Mouse (Mus musculus) forebrain, embryonic 14.5 days (tissue): ENCODE data around the gene Tln1. TPM values are rescaled to one million over a fixed set of nuclear protein-coding genes. Genes with fewer than 3 reads are reported as not detected.

Experiments
- ATAC-seq: fragments of 200-750 bp; cut with Nextera tagmentation; 2 replicates; pipeline ENCODE4 v1.8.0; 2017; ENCODE audit warnings: mild to moderate bottlenecking, moderate library complexity
- DNase-seq: peaks from one replicate; pipeline ENCODE4 v3.0.0-alpha.2; 2015; ENCODE audit warnings: low spot score
- H3K27ac ChIP-seq: fragments of 300-500 bp; sonication (generic); 2 replicates; pipeline ENCODE4 v1.5.1; 2014; ENCODE audit warnings: low read depth, mild to moderate bottlenecking, control low read depth, low read length, moderate library complexity
- H3K27me3 ChIP-seq: fragments of 300-500 bp; sonication (generic); replicated peaks from 2 replicates; pipeline ENCODE4 v1.6.1; 2014; ENCODE audit warnings: low read length, control low read depth, mixed read lengths; ENCODE audit not compliant: control insufficient read depth, insufficient read depth
- H3K36me3 ChIP-seq: fragments of 300-500 bp; sonication (generic); 2 replicates; pipeline ENCODE4 v1.6.1; 2014; ENCODE audit warnings: low read length, control low read depth; ENCODE audit not compliant: control insufficient read depth, insufficient read depth
- H3K4me1 ChIP-seq: fragments of 300-500 bp; sonication (generic); 2 replicates; pipeline ENCODE4 v1.6.1; 2014; ENCODE audit warnings: antibody characterized with exemption, low read length, control low read depth; ENCODE audit not compliant: control insufficient read depth, insufficient read depth
- H3K4me2 ChIP-seq: fragments of 300-500 bp; sonication (generic); 2 replicates; pipeline ENCODE4 v1.6.1; 2014; ENCODE audit warnings: mild to moderate bottlenecking, control low read depth, low read length
- H3K4me3 ChIP-seq: fragments of 300-500 bp; sonication (generic); 2 replicates; pipeline ENCODE4 v1.5.1; 2014; ENCODE audit warnings: low read depth, low read length, control low read depth
- H3K9ac ChIP-seq: fragments of 300-500 bp; sonication (generic); 2 replicates; pipeline ENCODE4 v1.6.1; 2014; ENCODE audit warnings: mild to moderate bottlenecking, low read length, control low read depth, moderate library complexity
- H3K9me3 ChIP-seq: fragments of 300-500 bp; sonication (generic); replicated peaks from 2 replicates; pipeline ENCODE4 v1.6.1; 2016; ENCODE audit warnings: low read length, control low read depth, mixed read lengths; ENCODE audit not compliant: control insufficient read depth
- WGBS: fragments of 180-500 bp; shearing (Covaris S2); extraction: QIAGEN DNeasy Blood & Tissue Kit; methylation state at CpG from one replicate; pipeline ENCODE4 v1.1.7; 2014; 5-methylcytosine and 5-hydroxymethylcytosine counted together
- polyA plus RNA-seq: library from polyadenylated mRNA; unstranded; fragments of >200 nt; fragmentation: Nextera tagmentation; extraction: Ambion mirVana; gene quantifications from 2 replicates; pipeline ENCODE4 v1.2.1, GENCODE M21; 2014

The Tln1 gene
- polyA plus RNA-seq, 1 experiment from 2014 or later, result 50.4 TPM

DNA sequence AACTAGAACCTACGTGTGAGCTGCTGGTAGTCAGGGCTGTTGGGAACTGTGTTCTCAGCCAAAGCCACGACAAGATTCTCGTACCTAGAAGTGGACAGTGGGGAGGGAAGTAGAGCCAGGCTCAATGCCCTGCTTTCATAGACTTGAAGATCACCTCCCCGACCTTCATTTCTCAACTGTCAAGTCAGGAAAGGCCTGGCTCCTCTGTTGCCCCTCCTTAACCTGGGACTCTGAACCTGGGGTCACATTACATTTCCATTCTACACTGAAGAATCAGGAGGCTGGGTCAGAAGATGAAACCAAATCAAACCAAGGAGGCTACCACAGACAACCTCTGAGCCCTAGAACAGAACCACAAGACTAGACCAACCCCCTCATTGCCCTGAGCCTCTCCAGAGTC, 64.5 kb downstream of the Tln1 start:
- Histone ChIP-seq H3K27me3 (no peaks in the 10 kb centered on the region), H3K36me3 (peaks cover 13% of the 10 kb centered on the region), H3K27ac (no peak overlapping the region), H3K9ac (no peak overlapping the region; the same call in 1 of the 2 replicates), H3K4me3 (peak overlapping the region; percentile 45; the same call in 1 of the 2 replicates), H3K4me2 (peak overlapping the region; percentile 66), H3K4me1 (peaks cover 21% of the 10 kb centered on the region), H3K9me3 (no peaks in the 10 kb centered on the region)
- no peak for ATAC-seq
- DNase-seq, result no peak
- whole genome bisulfite sequencing, result 80% methylated on average over 4 of the region's 4 CpGs

DNA sequence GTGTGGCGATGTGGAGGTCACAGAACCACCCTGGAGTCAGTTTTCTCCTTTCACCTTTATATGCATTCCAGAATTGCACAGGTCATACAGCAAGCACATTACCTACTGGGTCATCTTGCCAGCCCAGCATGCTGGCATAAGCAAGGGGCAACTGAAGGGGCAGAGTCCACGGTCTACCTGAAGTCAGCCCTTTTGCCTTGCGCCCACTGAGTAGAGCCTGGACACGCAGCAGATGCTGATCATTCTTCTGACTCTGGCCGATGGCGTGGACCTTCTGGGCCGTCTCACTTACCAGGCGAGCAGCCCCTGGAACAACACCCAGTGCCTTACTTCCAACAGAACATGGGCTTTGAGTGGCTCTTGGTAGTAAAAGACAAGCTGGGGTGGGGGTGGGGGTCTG, 65.1 kb downstream of the Tln1 start:
- DNase-seq (no peak), ATAC-seq (no peak)
- Histone ChIP-seq H3K4me2 (peak overlapping the region; percentile 66; the same call in 1 of the 2 replicates), H3K9ac (no peak overlapping the region), H3K36me3 (peaks cover 13% of the 10 kb centered on the region), H3K4me3 (no peak overlapping the region), H3K27ac (no peak overlapping the region), H3K9me3 (no peaks in the 10 kb centered on the region), H3K4me1 (peaks cover 21% of the 10 kb centered on the region), H3K27me3 (no peaks in the 10 kb centered on the region)
- 90% methylated on average over 8 of the region's 8 CpGs for WGBS

DNA sequence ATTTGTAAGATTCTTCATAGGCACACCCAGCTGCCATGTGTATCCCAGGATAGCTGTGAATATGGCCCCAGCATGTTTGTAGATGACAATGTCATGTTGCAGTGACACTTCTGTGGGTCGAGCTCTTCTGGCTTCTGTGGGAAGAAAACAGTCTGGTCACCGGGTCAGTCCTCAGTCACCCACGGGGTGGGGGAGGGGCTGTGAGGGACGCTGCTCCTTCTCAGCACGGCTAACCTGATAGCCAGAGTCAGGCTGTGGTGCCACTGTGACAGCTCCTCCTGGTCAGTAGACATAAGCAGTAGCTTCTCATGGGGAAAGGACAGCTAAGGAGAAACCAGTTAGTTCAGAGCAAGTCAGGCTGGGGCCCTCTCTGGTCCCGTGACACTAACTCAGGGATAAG, 65.9 kb downstream of the Tln1 start:
- H3K4me1 ChIP-seq, result peaks cover 21% of the 10 kb centered on the region
- ATAC-seq (no peak), DNase-seq (no peak)
- H3K9me3 ChIP-seq, result no peaks in the 10 kb centered on the region
- no peak overlapping the region for H3K4me2 ChIP-seq
- H3K27me3 ChIP-seq, result no peaks in the 10 kb centered on the region
- WGBS, result 43% methylated on average over 6 of the region's 6 CpGs
- peaks cover 13% of the 10 kb centered on the region for H3K36me3 ChIP-seq
- no peak overlapping the region for H3K4me3 ChIP-seq
- H3K9ac ChIP-seq, result no peak overlapping the region
- no peak overlapping the region for H3K27ac ChIP-seq

DNA sequence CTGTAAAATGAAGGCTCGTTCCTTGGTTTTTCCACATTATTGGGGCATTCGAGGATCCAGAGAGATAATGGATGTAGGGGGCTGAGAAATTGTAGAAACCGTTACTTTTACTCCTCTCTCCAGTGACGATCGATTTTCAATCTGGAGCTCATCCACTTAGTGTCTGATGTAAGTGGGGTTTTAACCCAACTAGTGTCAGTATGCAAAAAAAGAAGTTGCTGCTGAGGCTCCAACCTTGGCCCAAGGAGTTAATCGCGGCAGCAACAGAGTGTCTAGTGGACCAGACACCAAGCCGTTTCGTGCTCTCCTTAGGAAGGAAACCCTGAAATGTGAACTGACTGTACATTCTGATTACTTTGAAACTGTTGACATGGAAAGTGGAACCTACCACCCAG, 68.6 kb downstream of the Tln1 start:
- H3K27ac ChIP-seq, result peak overlapping the region; percentile 91
- DNase-seq, result peak; percentile 31
- H3K27me3 ChIP-seq, result no peaks in the 10 kb centered on the region
- H3K4me2 ChIP-seq, result peak overlapping the region; percentile 69
- H3K4me3 ChIP-seq, result peak overlapping the region; percentile 75
- H3K9me3 ChIP-seq, result no peaks in the 10 kb centered on the region
- peaks cover 17% of the 10 kb centered on the region for H3K4me1 ChIP-seq
- H3K9ac ChIP-seq, result peak overlapping the region; percentile 84
- peaks cover 13% of the 10 kb centered on the region for H3K36me3 ChIP-seq
- no peak for ATAC-seq
- WGBS, result 4% methylated on average over 9 of the region's 9 CpGs

DNA sequence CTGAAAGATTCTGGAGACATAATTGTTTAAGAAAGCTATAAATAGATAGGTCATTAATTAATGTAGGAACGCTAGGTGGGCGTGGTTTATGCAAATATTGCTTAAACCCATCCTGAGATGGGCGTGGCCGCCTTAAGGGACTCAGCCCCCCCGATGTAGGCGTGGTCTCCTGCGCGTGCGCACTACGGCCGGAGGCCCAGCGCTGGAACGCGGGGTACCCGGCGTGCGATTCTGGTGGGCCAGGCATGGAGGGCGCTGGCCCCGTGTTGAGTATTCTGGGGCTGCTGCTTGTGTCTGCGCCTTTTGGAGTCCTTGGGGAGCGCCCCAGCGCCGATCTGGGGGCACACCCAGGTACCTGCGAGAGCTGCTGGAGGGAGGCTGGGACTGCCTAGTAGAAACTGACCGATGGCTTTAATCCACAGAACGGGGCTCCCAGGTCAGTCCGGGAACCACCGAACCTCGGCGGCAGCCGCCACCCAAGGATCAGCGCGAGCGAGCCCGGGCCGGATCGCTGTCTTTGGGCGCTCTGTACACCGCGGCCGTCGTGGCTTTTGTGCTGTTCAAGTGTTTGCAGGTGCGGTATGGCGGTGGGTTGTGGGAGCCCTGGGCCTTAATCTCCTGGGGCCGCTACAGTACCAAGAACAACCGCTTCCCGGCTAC, 69.2 kb downstream of the Tln1 start:
- Histone ChIP-seq H3K9me3 (no peaks in the 10 kb centered on the region), H3K4me1 (peaks cover 14% of the 10 kb centered on the region; the same call in 1 of the 2 replicates), H3K36me3 (peaks cover 13% of the 10 kb centered on the region), H3K27me3 (no peaks in the 10 kb centered on the region), H3K27ac (peak overlapping the region; percentile 91), H3K9ac (peak overlapping the region; percentile 84), H3K4me3 (peak overlapping the region; percentile 75), H3K4me2 (peak overlapping the region; percentile 69)
- ATAC-seq (peak; percentile 93), DNase-seq (peak; percentile 99)
- under 1% methylated on average over 47 of the region's 47 CpGs for WGBS

DNA sequence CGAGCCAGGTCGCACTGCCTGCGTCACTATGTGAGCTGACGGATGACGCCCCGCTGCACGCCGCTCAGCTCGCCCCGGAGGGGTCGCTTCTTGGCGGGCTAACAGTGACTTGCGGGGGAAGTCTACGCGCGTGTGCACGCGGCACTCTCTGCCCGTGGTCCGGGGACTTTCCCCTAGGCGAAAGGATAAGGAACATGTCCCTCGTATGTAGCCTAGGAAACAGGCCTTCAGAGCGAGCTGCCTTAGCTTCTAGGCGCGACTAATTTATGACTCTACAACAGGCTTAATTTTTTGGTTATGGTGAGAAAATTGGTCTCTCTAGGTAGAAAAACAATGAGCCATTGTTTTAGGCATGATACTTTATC, 69.7 kb downstream of the Tln1 start, which contains the start of gene Ccdc107:
Ccdc107 (plus strand) TSS at position 80 of the 365 bp plus-strand sequence.
- Histone ChIP-seq H3K9ac (peak within 1 kb of the TSS; percentile 84), H3K4me2 (peak within 1 kb of the TSS; percentile 69), H3K4me1 (peaks cover 9% of the 10 kb centered on the region; the same call in 1 of the 2 replicates), H3K9me3 (no peaks in the 10 kb centered on the region), H3K27ac (peak within 1 kb of the TSS; percentile 91), H3K36me3 (peaks cover 13% of the 10 kb centered on the region), H3K27me3 (no peaks in the 10 kb centered on the region), H3K4me3 (peak within 1 kb of the TSS; percentile 75)
- DNase-seq (peak; percentile 99), ATAC-seq (peak; percentile 98)
- 0% methylated on average over 25 of the region's 25 CpGs for WGBS

DNA sequence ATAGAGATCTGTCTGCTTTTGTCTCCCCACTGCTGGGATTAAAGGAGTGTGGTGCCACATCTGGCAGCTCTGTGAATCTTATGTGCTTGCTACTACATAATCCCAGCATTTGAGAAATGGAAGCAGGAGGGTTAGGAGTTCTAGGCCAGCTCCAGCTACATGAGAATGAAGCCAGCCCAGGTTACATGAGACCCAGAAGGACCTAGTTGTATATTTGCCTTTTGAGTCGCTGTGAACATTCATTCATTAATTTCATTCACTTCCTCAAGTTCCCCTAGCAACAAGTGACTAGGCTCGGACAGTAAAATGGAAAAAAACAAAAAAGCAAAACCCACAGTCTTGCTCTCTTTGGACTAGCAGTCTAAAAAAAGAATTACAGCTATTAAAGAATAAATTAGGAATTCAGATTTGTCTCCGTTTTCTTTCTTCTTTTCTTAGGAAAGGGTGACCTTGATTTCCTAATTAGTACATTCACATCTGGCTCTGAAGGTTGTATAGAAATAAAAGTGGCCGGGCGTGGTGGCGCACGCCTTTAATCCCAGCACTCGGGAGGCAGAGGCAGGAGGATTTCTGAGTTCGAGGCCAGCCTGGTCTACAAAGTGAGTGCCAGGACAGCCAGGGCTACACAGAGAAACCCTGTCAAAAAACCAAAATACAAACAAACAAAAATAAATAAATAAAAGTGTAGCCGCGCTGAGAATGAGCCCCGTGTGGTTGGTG, 70.2 kb downstream of the Tln1 start:
- no peaks in the 10 kb centered on the region for H3K27me3 ChIP-seq
- 0 out of 2 replicates have a peak, but pooled peaks cover 6% of the 10 kb centered on the region for H3K4me1 ChIP-seq
- H3K4me2 ChIP-seq, result peak overlapping the region; percentile 69
- peaks cover 13% of the 10 kb centered on the region for H3K36me3 ChIP-seq
- ATAC-seq, result no peak
- WGBS, result 39% methylated on average over 12 of the region's 12 CpGs
- H3K9me3 ChIP-seq, result no peaks in the 10 kb centered on the region
- H3K9ac ChIP-seq, result no peak overlapping the region
- DNase-seq, result peak; percentile 22
- peak overlapping the region; percentile 91 for H3K27ac ChIP-seq
- peak overlapping the region; percentile 75; the same call in 1 of the 2 replicates for H3K4me3 ChIP-seq

DNA sequence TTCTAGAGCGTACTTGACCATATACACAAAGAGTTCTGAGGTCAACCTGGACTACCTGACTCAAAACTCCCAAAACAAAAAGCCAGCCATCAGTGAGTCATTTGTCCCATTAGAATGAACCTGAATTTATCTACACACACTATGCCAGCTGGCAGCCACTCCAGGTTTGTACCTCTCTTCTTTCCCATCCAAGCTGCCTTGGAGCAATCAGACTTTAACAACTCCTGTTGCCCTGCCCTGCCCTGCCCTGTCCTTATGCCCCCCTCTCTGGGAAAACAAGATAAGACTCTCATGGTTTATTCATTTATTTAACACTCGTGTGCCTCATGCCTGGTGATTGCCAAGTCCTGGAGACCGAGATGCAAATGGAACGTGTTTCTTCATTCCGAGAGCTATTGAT, 71.7 kb downstream of the Tln1 start:
- DNase-seq (no peak), ATAC-seq (no peak)
- WGBS, result 88% methylated on average over 5 of the region's 5 CpGs
- H3K36me3 ChIP-seq, result peaks cover 3% of the 10 kb centered on the region
- no peaks in the 10 kb centered on the region for H3K9me3 ChIP-seq
- H3K4me3 ChIP-seq, result no peak overlapping the region
- H3K4me2 ChIP-seq, result no peak overlapping the region
- no peaks in the 10 kb centered on the region for H3K27me3 ChIP-seq
- no peak overlapping the region for H3K9ac ChIP-seq
- H3K4me1 ChIP-seq, result 0 out of 2 replicates have a peak, but pooled peaks cover 6% of the 10 kb centered on the region
- H3K27ac ChIP-seq, result no peak overlapping the region

DNA sequence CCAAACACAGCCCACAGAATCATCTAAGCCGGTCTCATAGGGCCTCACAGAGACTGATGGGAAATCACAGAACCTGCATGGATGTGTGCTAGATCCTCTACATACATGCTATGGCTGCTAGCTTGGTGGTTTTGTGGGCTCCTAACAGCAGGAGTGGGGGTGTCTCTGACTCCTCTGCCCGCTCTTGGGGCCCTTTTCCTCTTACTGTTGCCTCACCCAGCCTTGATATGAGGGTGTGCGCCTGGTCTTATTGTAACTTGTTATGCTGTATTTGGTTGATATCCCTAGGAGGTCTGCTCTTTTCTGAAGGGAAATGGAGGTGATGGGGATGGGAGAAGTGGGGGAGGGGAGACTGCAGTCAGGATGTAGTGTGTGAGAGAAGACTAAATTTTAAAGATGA, 72.9 kb downstream of the Tln1 start:
- ATAC-seq, result no peak
- Histone ChIP-seq H3K9me3 (no peaks in the 10 kb centered on the region), H3K27me3 (no peaks in the 10 kb centered on the region), H3K4me2 (no peak overlapping the region), H3K4me1 (0 out of 2 replicates have a peak, but pooled peaks cover 6% of the 10 kb centered on the region), H3K4me3 (no peak overlapping the region), H3K36me3 (no peaks in the 10 kb centered on the region), H3K27ac (no peak overlapping the region), H3K9ac (no peak overlapping the region)
- DNase-seq, result no peak
- 95% methylated on average over 3 of the region's 3 CpGs for WGBS
